Comparison of ENCODE assay signal across 12 mouse cellular contexts in genomic region chr11:117995255-117995654, GRCm38 (mm10). TPM values are rescaled to one million over a fixed set of nuclear protein-coding genes. Genes with fewer than 3 reads are reported as not detected.
DNase-seq lines count a peak whose midpoint lies in the region; ATAC-seq lines count a peak whose summit lies in the region.
"Had no signal": no experiment of that assay in that cellular context is flagged by ENCODE, and none has a peak within 500 bp of the region (broad histone marks: within the 10 kb centered on the region; RNA-seq: fewer than 3 reads in every experiment).

No protein-coding gene starts in this region.

- peaks cover 88% of the 10 kb centered on the region for H3K4me1 ChIP-seq in heart, embryonic 10.5 days
- H3K4me1 ChIP-seq in liver, embryonic 11.5 days (replicated peaks; ENCODE audit: control insufficient read depth, insufficient read depth, low read length) = peaks cover 45% of the 10 kb centered on the region
- H3K4me1 ChIP-seq in limb, embryonic 15.5 days = peaks cover 42% of the 10 kb centered on the region

- H3K27ac ChIP-seq in heart, embryonic 10.5 days = peak overlapping the region; percentile 38; the same call in 1 of the 2 replicates
- H3K27ac ChIP-seq in liver, embryonic 11.5 days (ENCODE audit: low read depth, low read length) = no peak overlapping the region
- peak overlapping the region; percentile 92 for H3K27ac ChIP-seq in limb, embryonic 15.5 days

- WGBS in heart, embryonic 10.5 days = 40% methylated on average over 2 of the region's 2 CpGs
- WGBS in liver, embryonic 11.5 days = 68% methylated on average over 2 of the region's 2 CpGs
- 41% methylated on average over 2 of the region's 2 CpGs for WGBS in limb, embryonic 15.5 days

- H3K9ac ChIP-seq in liver, embryonic 11.5 days (ENCODE audit: low read depth, low read length) = 0 out of 2 replicates have a peak overlapping the region, but pooled peaks have one; percentile 9
- H3K9ac ChIP-seq in limb, embryonic 15.5 days = peak overlapping the region; percentile 29; the same call in 1 of the 2 replicates

- no peak overlapping the region for H3K4me3 ChIP-seq in heart, embryonic 10.5 days
- no peak overlapping the region for H3K4me3 ChIP-seq in liver, embryonic 11.5 days (ENCODE audit: low read depth, low read length)
- H3K4me3 ChIP-seq in limb, embryonic 15.5 days = no peak overlapping the region

- DNase-seq in heart, embryonic 10.5 days (ENCODE audit: low spot score) = no peak
- DNase-seq in heart, postnatal 25 days (ENCODE audit: low spot score) = no peak
- no peak for DNase-seq in liver, embryonic 11.5 days (ENCODE audit: low spot score)
- DNase-seq in liver (no peak), MN1 (ENCODE audit: low spot score) (peak; percentile 59)
- DNase-seq in layer of hippocampus, postnatal 14 days (ENCODE audit: low spot score in 2 of 2) = no peak
- DNase-seq in kidney, adult 11 months = no peak
- DNase-seq: cerebellum, adult 11-12 months; gastrocnemius, postnatal 10 days; right cerebral cortex, postnatal 4 days; thymus, adult 18-20 months had no signal

- H3K9me3 ChIP-seq in heart, embryonic 10.5 days = no peaks in the 10 kb centered on the region
- no peaks in the 10 kb centered on the region for H3K9me3 ChIP-seq in liver, embryonic 11.5 days (ENCODE audit: control insufficient read depth, low read length)
- no peaks in the 10 kb centered on the region for H3K9me3 ChIP-seq in limb, embryonic 15.5 days

- H3K4me2 ChIP-seq in liver, embryonic 11.5 days = no peak overlapping the region
- no peak overlapping the region for H3K4me2 ChIP-seq in limb, embryonic 15.5 days

- H3K36me3 ChIP-seq in heart, embryonic 10.5 days = peaks cover 16% of the 10 kb centered on the region
- no peaks in the 10 kb centered on the region; the same call in 1 of the 2 replicates for H3K36me3 ChIP-seq in liver, embryonic 11.5 days (ENCODE audit: control insufficient read depth, insufficient read depth, low read length)
- peaks cover 19% of the 10 kb centered on the region for H3K36me3 ChIP-seq in limb, embryonic 15.5 days

- no peaks in the 10 kb centered on the region for H3K27me3 ChIP-seq in heart, embryonic 10.5 days (ENCODE audit: insufficient read depth, poor library complexity, severe bottlenecking)
- no peaks in the 10 kb centered on the region for H3K27me3 ChIP-seq in liver, embryonic 11.5 days (replicated peaks; ENCODE audit: control insufficient read depth, insufficient read depth, low read length)
- no peaks in the 10 kb centered on the region for H3K27me3 ChIP-seq in limb, embryonic 15.5 days

- no peak for ATAC-seq in liver, embryonic 11.5 days (replicated peaks; ENCODE audit: low FRiP score)
- ATAC-seq in limb, embryonic 15.5 days (ENCODE audit: insufficient number of reproducible peaks, low FRiP score, low TSS enrichment, low read depth) = no peak

- intact Hi-C loops in heart, postnatal 25 days (cut with DNase I) = no loop called here

RNA-seq across cellular contexts. Expression of gene Pgs1, which starts 9.2 kb away (rescaled TPM):
- polyA plus RNA-seq in heart, embryonic 10.5 days (2016; fragmentation: Nextera tagmentation; extraction: Ambion mirVana) = 34.0 and 38.5 TPM in 2 replicates
- 10 to 100 TPM; 18.1 to 18.2 TPM for total RNA-seq in heart, postnatal 25 days (2021)
- 31.5 and 31.9 TPM in 2 replicates for polyA plus RNA-seq in liver, embryonic 11.5 days (2014; fragmentation: Nextera tagmentation; extraction: Ambion mirVana)
- 35.5 and 37.8 TPM in 2 replicates for polyA plus RNA-seq in limb, embryonic 15.5 days (2015; fragmentation: Nextera tagmentation; extraction: Ambion mirVana)
- 10 to 100 TPM; 65.4 to 66.9 TPM for total RNA-seq in layer of hippocampus, postnatal 14 days (2021)

RNA-seq across cellular contexts. Expression of gene Socs3, which starts 25.4 kb away (rescaled TPM):
- polyA plus RNA-seq in heart, embryonic 10.5 days (2016; fragmentation: Nextera tagmentation; extraction: Ambion mirVana) = 6.9 and 10.6 TPM in 2 replicates
- 1 to 10 TPM; 5.2 to 6.3 TPM for total RNA-seq in heart, postnatal 25 days (2021)
- 3.7 and 4.6 TPM in 2 replicates for polyA plus RNA-seq in liver, embryonic 11.5 days (2014; fragmentation: Nextera tagmentation; extraction: Ambion mirVana)
- polyA plus RNA-seq in limb, embryonic 15.5 days (2015; fragmentation: Nextera tagmentation; extraction: Ambion mirVana) = 20.3 and 24.0 TPM in 2 replicates
- total RNA-seq in layer of hippocampus, postnatal 14 days (2021) = 1 to 10 TPM; 2.1 to 3.2 TPM
